Mouse (Mus musculus): ENCODE measurements around the gene Atp9a. TPM values are rescaled to one million over a fixed set of nuclear protein-coding genes. Genes with fewer than 3 reads are reported as not detected.
"Not testable (repeated sequence)": the region's sequence is repeated elsewhere in the genome, so short reads cannot be mapped to it uniquely, and the experiment has no call there.

Atp9a gene
- polyA plus RNA-seq, 1 experiment from 2014 or later = 29.5 TPM

DNA sequence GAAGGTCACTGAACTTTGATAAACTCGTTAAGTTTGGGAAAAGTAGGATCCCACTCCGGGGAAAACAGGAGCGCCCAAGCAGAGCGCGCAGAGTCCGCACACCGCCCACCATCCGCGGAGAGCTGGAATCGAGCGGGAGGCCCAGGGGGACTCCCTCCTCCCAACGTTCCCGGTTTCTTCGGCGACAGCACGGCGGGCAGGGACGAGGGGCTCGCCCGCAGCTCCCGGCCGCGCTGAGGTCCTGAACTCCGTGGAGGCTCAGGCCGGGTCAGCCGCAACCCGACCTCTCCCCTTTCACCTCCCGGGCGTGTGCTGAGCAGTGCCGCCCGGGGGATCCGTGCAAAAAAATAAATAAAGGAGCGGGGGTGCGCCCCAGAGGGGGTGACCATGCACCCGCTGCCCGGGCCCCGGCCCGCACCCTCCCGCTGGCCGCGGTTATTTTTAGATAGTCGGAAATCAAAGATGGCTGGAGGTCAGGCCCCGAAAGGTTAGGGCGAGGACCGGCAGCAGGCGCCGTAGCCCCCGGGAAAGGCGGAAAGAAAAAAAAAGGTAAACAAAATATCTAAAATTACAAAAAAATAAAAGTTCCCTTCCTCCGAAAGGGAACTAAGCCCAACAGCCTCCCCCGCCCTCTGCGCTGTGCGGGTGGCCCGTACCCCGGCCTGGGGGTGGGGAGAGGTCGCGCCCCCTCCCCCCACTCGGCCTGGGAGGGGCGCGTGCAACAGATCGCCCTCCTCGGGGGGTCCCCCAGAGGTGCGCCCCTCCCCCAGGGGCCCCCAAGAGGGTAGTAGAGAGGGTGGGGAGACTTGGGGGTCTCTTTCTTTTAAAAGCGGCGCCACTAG, 23.7 kb upstream of the Atp9a start:
- CTCF ChIA-PET = no interaction called here
- ATAC-seq (no peak), DNase-seq (ENCODE audit: low read depth, low spot score) (no peak)
- H3K27me3 ChIP-seq = peaks cover 74% of the 10 kb centered on the region
- in situ Hi-C loops (cut with MboI; ENCODE audit: low pct_unique_long_range_greater_than_20kb) = loop anchor here (10.0 kb wide), 1 partner anchor 109 kb away; no protein-coding TSS in a partner anchor
- POLR2A ChIA-PET = no interaction called here
- no peak for TF ChIP-seq CTCF (IDR thresholded peaks at IDR 0.05)

DNA sequence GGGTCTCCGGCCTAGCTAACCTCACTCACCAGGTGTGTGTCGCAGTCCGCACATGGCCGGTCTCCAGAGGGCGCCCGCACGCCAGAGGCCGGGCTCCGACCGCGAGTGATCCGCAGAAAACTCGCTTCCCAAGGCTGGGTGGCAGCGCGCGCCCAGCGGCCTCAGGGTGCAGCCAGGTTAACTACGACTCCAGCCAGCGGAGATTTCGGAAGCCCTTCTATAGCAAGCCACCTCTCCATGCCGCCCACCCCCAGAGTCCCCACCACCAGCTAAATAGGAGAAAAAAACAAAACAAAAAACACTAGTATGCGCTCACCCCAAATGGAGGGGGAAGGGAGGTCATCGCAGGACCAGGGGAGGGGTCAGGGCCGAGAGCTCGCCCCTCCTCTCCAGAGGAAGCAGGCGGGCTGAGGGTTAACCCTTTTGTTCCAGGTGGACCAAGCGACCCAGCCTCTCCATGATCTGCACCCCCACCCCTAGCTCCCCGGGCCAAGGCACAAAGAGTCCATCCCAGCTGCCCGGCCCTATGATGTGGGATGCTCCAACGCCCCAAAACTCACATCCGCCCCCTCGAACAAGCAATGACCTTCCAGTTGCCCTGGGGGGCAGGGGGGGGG, 23.0 kb upstream of the Atp9a start:
- in situ Hi-C loops (cut with MboI; ENCODE audit: low pct_unique_long_range_greater_than_20kb) = loop anchor here (10.0 kb wide), 1 partner anchor 110 kb away; no protein-coding TSS in a partner anchor
- peaks cover 74% of the 10 kb centered on the region for H3K27me3 ChIP-seq
- CTCF ChIA-PET = no interaction called here
- peak; percentile 73 for TF ChIP-seq CTCF (IDR thresholded peaks at IDR 0.05)
- DNase-seq (ENCODE audit: low read depth, low spot score) (no peak), ATAC-seq (no peak)
- POLR2A ChIA-PET = no interaction called here

DNA sequence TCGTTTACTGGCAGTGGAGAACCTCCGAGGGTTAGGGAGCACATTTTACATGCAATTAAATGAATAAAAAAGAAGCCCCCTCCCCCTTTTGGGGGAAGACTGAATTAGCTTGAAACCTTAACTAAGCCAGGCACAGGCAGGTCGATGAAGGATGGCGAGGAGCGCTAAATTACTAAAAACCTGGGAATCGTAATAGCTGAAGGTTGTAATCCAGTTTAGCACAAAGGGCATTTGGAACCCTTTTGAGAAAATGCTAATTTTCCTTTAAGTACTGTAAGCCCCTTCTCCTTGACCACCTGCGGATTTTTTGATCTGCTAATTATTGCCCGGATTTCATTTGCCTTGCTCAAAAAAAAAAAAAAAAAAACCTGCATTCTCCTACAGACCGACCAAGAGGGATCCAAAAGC, 22.3 kb upstream of the Atp9a start:
- in situ Hi-C loops (cut with MboI; ENCODE audit: low pct_unique_long_range_greater_than_20kb) = loop anchor here (10.0 kb wide), 1 partner anchor 110 kb away; no protein-coding TSS in a partner anchor
- DNase-seq (ENCODE audit: low read depth, low spot score) (no peak), ATAC-seq (no peak)
- ChIA-PET CTCF (interaction anchor here (1.2 kb wide), 1 partner anchor 117 kb away, joined by 3 read pairs; no protein-coding TSS in a partner anchor), POLR2A (no interaction called here)
- no peak for TF ChIP-seq CTCF (IDR thresholded peaks at IDR 0.05)
- peaks cover 68% of the 10 kb centered on the region for H3K27me3 ChIP-seq

DNA sequence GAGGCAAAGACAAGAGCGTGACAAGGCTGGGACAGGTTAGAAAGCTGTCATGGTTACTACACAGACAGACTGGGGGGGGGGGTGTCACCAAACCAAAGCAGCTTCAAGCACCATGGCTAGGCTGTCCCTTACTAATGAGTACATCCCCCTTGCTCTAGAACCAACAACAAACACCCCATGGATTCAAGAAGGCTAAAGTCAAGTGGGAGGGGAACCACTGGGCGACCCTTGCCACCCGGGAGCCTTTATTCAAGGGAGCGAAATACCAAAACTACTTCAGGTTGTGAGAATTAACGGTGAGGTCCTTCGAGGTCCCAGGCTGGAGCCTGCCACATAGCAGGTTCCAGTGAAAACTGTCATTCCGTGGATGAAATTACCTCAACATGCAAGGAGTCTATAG, 21.6 kb upstream of the Atp9a start:
- TF ChIP-seq CTCF (IDR thresholded peaks at IDR 0.05) = no peak
- in situ Hi-C loops (cut with MboI; ENCODE audit: low pct_unique_long_range_greater_than_20kb) = loop anchor here (10.0 kb wide), 1 partner anchor 111 kb away; no protein-coding TSS in a partner anchor
- peaks cover 63% of the 10 kb centered on the region for H3K27me3 ChIP-seq
- ATAC-seq = no peak
- POLR2A ChIA-PET = no interaction called here
- CTCF ChIA-PET = interaction anchor here (1.2 kb wide), 1 partner anchor 118 kb away, joined by 3 read pairs; no protein-coding TSS in a partner anchor
- DNase-seq (ENCODE audit: low read depth, low spot score) = no peak

DNA sequence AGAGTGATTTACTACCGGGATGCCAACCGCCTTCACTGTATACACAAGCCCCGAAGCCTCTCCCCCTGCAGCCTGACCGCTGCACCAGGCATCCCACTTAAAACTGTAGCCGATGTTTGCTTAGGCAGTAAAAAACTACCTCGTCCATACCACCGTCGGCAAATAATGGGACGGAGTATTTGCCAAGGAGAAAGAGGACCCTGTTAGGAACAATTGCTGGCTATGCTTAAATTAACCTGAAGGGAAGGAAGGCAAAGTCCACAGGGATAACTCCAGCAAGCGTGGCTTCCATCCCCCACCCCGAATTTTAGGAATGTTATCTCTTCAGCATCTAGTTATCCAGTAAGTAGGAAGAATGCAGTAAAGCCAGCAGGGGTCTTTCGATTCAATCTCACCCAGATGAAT, 20.2 kb upstream of the Atp9a start:
- ChIA-PET CTCF (no interaction called here), POLR2A (no interaction called here)
- no peak for DNase-seq (ENCODE audit: low read depth, low spot score)
- ATAC-seq = no peak
- peaks cover 51% of the 10 kb centered on the region for H3K27me3 ChIP-seq
- no peak for TF ChIP-seq CTCF (IDR thresholded peaks at IDR 0.05)
- in situ Hi-C loops (cut with MboI; ENCODE audit: low pct_unique_long_range_greater_than_20kb) = loop anchor here (10.0 kb wide), 1 partner anchor 112 kb away; no protein-coding TSS in a partner anchor

DNA sequence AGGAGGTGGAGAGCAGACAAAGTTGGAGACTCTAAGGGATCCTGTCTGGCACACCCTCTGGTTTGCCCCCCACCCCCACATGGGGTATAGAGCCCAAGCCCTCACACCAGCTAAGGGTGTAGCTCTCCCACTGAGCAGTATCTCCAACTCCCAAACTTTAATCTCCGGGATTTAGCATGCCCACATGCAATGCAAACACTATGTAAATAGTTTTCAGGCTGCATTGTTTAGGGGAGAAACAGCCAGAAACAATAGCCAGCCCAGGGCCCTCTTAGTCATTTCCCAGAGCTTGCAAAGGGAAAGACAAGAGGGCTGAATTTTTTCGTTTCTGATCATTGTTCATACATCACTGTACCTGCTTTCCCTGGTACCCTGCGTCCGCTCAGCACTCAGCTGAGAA, 19.7 kb upstream of the Atp9a start:
- ChIA-PET CTCF (no interaction called here), POLR2A (no interaction called here)
- peaks cover 46% of the 10 kb centered on the region for H3K27me3 ChIP-seq
- in situ Hi-C loops (cut with MboI; ENCODE audit: low pct_unique_long_range_greater_than_20kb) = loop anchor here (10.0 kb wide), 1 partner anchor 113 kb away; no protein-coding TSS in a partner anchor
- DNase-seq (ENCODE audit: low read depth, low spot score) = no peak
- no peak for TF ChIP-seq CTCF (IDR thresholded peaks at IDR 0.05)
- no peak for ATAC-seq

DNA sequence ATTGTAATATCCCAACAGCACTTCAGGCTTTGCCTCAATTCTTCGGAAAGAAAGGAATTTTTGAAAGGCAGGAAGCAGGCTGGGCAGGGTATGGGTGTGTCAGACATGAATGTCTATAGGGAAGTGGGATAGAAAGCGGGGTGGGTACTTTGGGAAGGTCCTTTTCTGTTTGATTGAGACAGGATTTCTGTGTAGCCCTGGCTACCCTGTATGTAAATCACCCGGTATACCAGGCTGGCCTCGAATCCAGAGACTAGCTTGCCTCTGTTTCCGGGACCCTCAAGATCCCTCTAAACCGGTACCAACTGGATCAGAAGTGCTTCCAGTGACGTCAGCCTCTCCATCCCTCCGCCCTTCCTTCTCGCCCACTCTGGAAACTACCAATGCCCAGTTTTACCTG, 18.9 kb upstream of the Atp9a start:
- H3K27me3 ChIP-seq = peaks cover 43% of the 10 kb centered on the region

DNA sequence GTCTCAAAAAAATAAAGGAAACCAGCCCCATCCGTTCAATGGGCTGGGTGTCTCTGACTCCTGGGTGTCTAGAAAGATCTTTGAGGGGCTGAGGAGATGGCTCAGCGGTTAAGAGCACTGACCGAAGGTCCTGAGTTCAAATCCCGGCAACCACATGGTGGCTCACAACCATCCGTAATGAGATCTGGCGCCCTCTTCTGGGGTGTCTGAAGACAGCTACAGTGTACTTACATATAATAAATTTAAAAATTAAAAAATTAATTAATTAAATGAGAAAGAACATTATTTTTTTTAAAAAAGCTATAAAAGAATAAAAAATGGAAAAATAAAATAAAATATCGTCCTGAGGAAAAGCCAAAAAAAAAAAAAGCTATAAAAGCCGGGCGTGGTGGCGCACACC, 2.2 kb upstream of the Atp9a start:
- H3K27me3 ChIP-seq; DNase-seq (ENCODE audit: low read depth, low spot score); in situ Hi-C loops (cut with MboI; ENCODE audit: low pct_unique_long_range_greater_than_20kb); POLR2A ChIA-PET; ATAC-seq: not testable (repeated sequence)
- CTCF ChIA-PET = interaction anchor here (0.9 kb wide), 2 partner anchors 13 to 139 kb away, joined by 3 to 4 read pairs; no protein-coding TSS in a partner anchor

More for the DNA sequence above, 18.9 kb upstream of the Atp9a start:
- ChIA-PET POLR2A (no interaction called here), CTCF (interaction anchor here (1.0 kb wide), 1 partner anchor 24 kb away, joined by 3 read pairs; no protein-coding TSS in a partner anchor)
- DNase-seq (ENCODE audit: low read depth, low spot score) (no peak), ATAC-seq (no peak)
- TF ChIP-seq CTCF (IDR thresholded peaks at IDR 0.05) = no peak
- in situ Hi-C loops (cut with MboI; ENCODE audit: low pct_unique_long_range_greater_than_20kb) = loop anchor here (10.0 kb wide), 1 partner anchor 114 kb away; no protein-coding TSS in a partner anchor

DNA sequence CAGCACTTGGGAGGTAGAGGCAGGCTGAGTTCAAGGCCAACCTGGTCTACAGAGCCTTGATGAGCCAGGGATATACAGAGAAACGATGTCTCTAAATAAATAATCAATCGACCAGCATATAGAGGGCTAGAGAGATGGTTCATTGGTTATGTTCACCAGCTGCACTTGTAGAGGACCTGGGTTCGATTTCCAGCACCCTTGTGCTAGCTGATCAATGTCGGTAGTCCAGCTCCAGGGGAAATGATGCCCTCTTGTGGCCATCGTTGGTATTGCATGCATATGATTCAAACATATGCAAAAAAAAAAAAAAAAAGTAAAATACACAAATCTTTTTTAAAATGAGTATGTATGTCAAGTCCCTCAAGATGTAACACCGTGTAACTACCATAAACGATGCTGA, 440 bp upstream of the Atp9a start:
- no peak for DNase-seq (ENCODE audit: low read depth, low spot score)
- H3K27me3 ChIP-seq = no peaks in the 10 kb centered on the region
- peak; percentile 71 for TF ChIP-seq CTCF (IDR thresholded peaks at IDR 0.05)
- no peak for ATAC-seq
- in situ Hi-C loops (cut with MboI; ENCODE audit: low pct_unique_long_range_greater_than_20kb) = no loop called here
- ChIA-PET CTCF (interaction anchor here (1.5 to 1.8 kb wide), 2 partner anchors 18 to 51 kb away, joined by 3 to 7 read pairs; no protein-coding TSS in a partner anchor), POLR2A (interaction anchor here (0.7 kb wide), 1 partner anchor 156 kb away, joined by 3 read pairs; no protein-coding TSS in a partner anchor)

DNA sequence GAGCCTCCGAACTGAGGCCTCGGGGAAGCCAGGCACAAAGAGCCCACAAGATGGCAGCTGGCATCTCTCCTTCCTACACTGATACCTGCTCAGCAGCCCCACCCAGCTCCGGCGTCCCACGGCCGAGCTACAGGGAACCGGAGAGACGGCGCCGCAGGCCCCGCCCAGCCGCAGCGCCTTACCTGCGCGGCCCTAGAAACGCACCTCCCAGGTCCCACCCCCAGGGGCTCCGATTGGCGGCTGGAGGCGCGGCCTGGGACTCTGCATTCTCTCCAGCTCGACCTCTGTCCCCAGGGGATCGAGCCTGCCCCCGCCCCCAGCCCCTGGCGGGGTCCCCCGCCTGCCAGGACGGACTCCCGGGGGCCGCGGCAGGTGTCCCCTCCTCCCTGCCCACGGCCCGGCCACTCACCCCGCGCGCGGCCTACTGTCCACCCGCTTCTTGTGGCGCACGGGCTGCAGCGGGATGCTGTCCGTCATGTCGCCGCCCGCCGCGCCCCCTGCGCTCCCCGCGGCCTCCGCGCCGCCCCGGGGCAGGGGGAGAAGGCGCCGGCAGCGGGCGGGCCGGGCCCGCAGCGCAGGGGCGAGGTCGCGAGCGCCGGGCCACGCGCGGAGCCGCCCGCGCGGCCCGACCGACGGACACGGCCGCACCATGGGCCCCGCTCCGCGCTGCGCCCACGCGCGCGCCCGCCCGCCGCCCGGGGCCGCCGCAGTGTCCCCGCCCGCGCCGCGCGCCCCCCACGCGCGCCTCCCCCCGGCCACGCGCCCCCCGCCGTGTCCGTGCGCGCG, 743 bp downstream of the Atp9a start:
- in situ Hi-C loops (cut with MboI; ENCODE audit: low pct_unique_long_range_greater_than_20kb) = no loop called here
- peak; percentile 43 for TF ChIP-seq CTCF (IDR thresholded peaks at IDR 0.05)
- POLR2A ChIA-PET = no interaction called here

More for the DNA sequence above, 743 bp downstream of the Atp9a start:
- ATAC-seq (peak; percentile 61), DNase-seq (ENCODE audit: low read depth, low spot score) (no peak)
- H3K27me3 ChIP-seq = no peaks in the 10 kb centered on the region
- CTCF ChIA-PET = interaction anchor here (0.9 kb wide), 1 partner anchor 10 kb away, joined by 3 read pairs; no protein-coding TSS in a partner anchor
